Mouse (Mus musculus) midbrain, embryonic 10.5 days (tissue): ENCODE measurements around the gene Enthd1. TPM values are rescaled to one million over a fixed set of nuclear protein-coding genes. Genes with fewer than 3 reads are reported as not detected.

Source experiments
- DNase-seq: peaks from one replicate; pipeline ENCODE4 v3.0.0-alpha.2; 2017; ENCODE audit warnings: low spot score
- H3K27ac ChIP-seq: fragments of 300-500 bp; sonication (generic); replicated peaks from 2 replicates; pipeline ENCODE4 v1.5.1; 2016; ENCODE audit warnings: mild to moderate bottlenecking
- H3K27me3 ChIP-seq: fragments of 300-500 bp; sonication (generic); 2 replicates; pipeline ENCODE4 v1.6.1; 2016; ENCODE audit warnings: low read depth, mild to moderate bottlenecking; ENCODE audit not compliant: poor library complexity, severe bottlenecking
- H3K36me3 ChIP-seq: fragments of 300-500 bp; sonication (generic); 2 replicates; pipeline ENCODE4 v1.6.1; 2016; ENCODE audit warnings: mild to moderate bottlenecking, moderate library complexity
- H3K4me1 ChIP-seq: fragments of 300-500 bp; sonication (generic); 2 replicates; pipeline ENCODE4 v1.6.1; 2016
- H3K4me3 ChIP-seq: fragments of 300-500 bp; sonication (generic); 2 replicates; pipeline ENCODE4 v1.5.1; 2016; ENCODE audit warnings: mild to moderate bottlenecking, moderate library complexity
- H3K9me3 ChIP-seq: fragments of 300-500 bp; sonication (generic); replicated peaks from 2 replicates; pipeline ENCODE4 v1.6.1; 2016; ENCODE audit warnings: mild to moderate bottlenecking
- WGBS: fragments of 180-500 bp; shearing (Covaris S2); methylation state at CpG from one replicate; pipeline ENCODE4 v1.1.7; 2016; 5-methylcytosine and 5-hydroxymethylcytosine counted together
- polyA plus RNA-seq: library from polyadenylated mRNA; unstranded; fragments of >200 nt; fragmentation: Nextera tagmentation; extraction: Ambion mirVana; gene quantifications from 2 replicates; pipeline ENCODE4 v1.2.1, GENCODE M21; 2016

The Enthd1 gene
- polyA plus RNA-seq: not detected in 2 replicates

DNA sequence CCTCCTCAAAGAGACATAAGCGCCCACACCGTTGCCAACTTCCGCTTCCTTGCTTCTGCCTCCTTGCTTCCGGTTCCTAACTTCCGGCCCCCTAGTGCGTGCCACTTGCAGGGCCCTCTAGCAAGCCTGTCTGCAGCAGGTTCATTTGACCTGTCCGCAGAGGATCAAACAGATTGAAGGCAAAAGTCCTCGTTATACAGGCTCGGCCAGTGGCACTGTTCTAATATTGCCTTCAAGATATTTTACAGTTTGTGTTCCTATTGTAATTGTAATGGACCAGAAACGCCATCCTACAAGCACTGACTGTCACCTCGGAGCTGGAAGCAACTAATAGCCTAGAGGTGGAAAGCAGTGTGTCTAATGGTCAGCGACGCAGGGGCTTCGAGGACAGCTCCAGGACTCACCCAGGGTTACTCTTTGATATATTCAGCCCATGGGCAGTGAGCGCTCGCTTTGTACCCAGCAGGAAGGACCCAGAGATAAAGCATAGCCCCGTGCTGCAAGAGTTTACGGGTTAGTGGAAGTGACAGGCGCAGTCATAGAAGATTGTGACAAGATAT, at the start of gene Enthd1:
Gene Enthd1, minus strand, starts transcription at position 51 of the 560 bp plus-strand sequence.
- WGBS: 84% methylated on average over 19 of the region's 19 CpGs
- no peaks in the 10 kb centered on the region for H3K4me1 ChIP-seq
- DNase-seq: no peak
- no peaks in the 10 kb centered on the region for H3K36me3 ChIP-seq
- H3K9me3 ChIP-seq: no peaks in the 10 kb centered on the region
- no peak within 1 kb of the TSS for H3K4me3 ChIP-seq
- no peak within 1 kb of the TSS for H3K27ac ChIP-seq
- no peaks in the 10 kb centered on the region for H3K27me3 ChIP-seq

DNA sequence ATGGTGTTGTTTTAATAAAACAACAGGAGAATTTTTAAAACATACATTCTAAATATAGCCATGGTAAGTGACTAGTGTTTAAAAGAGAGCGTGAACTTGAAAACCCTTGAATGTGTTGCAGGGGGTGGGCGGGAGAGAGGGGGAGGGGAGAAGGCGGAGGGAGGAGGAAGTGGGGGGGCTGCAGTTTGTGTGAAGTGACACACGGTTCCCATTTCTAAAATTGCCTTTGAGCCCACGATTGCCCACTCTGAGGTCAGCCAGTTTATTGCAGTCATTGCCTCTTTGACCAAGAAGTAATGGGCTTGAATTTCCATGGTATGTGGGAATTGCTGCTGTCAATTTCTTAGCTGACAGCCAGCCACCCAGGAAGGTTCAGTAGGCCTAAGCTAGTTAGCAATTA, 48.9 kb upstream of the Enthd1 start:
- H3K27me3 ChIP-seq: peaks cover 33% of the 10 kb centered on the region
- 80% methylated on average over 5 of the region's 5 CpGs for WGBS
- peaks cover 29% of the 10 kb centered on the region for H3K4me1 ChIP-seq
- H3K27ac ChIP-seq: no peak overlapping the region
- no peak for DNase-seq
- H3K4me3 ChIP-seq: no peak overlapping the region
- no peaks in the 10 kb centered on the region for H3K36me3 ChIP-seq
- no peaks in the 10 kb centered on the region for H3K9me3 ChIP-seq

DNA sequence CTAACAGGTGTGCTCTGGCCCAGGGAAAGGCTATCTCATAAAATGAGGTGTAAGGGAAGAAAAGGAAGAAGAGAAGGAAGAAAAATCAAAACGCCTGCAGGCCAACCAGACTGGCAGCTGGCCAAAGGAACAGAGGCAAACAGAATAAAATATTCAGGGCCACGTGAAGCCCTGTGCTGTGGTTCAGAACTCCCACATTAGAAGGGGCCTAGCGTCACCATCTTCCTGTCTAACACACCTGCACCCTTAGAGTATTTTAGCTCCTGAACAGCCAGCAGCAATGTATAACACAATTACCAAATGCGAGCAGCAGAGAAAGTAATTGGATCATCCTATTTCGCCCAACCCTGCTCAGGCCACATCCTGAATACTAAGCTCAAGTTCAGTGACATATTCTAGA, 46.5 kb upstream of the Enthd1 start:
- Histone ChIP-seq H3K4me3 (no peak overlapping the region), H3K4me1 (peaks cover 29% of the 10 kb centered on the region), H3K9me3 (no peaks in the 10 kb centered on the region), H3K27ac (no peak overlapping the region), H3K27me3 (peaks cover 19% of the 10 kb centered on the region), H3K36me3 (no peaks in the 10 kb centered on the region)
- WGBS: 87% methylated on average over 5 of the region's 5 CpGs
- no peak for DNase-seq

DNA sequence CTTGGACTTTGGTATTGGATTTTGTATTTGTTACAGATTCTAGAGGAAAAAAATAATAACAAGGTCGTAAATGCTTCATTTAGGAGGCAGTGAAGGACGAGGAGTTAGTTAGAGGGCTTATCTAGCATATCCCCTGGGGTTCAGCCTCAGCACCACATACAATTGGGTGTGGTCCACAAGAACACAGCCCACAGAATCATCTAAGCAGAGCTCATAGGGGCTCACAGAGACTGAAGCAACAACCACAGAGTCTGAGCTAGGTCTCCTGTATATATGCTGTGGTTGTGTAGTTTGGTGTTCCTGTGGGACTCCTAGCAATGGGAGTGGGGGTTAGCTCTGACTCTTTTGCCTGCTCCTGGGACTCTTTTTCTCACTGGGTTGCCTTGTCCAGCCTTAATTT, 45.4 kb upstream of the Enthd1 start:
- no peak overlapping the region for H3K27ac ChIP-seq
- DNase-seq: no peak
- no peaks in the 10 kb centered on the region for H3K9me3 ChIP-seq
- no peak overlapping the region for H3K4me3 ChIP-seq
- 75% methylated on average over 2 of the region's 2 CpGs for whole genome bisulfite sequencing
- H3K4me1 ChIP-seq: peaks cover 18% of the 10 kb centered on the region
- no peaks in the 10 kb centered on the region for H3K36me3 ChIP-seq
- peaks cover 10% of the 10 kb centered on the region; the same call in 1 of the 2 replicates for H3K27me3 ChIP-seq

DNA sequence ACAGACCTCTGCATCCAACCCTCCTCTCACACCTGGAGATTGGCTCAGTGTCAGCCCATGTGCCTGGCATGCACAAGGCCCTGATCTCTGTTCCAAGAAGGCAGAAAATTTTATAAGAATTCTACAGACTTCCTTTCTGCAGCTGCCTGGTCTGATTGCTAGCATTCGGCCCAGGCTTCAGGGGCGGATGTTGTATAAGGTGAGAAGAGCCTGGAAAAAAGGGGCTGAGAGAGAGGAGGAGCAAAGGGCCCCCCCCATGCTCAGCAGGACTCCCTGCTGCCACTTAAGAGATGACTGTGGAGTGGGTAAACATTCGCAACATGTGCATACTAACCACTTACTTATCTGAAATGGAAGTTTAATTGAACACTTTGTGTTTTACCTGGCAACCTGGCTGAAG, 43.0 kb upstream of the Enthd1 start:
- Histone ChIP-seq H3K9me3 (no peaks in the 10 kb centered on the region), H3K4me1 (0 out of 2 replicates have a peak, but pooled peaks cover under 1% of the 10 kb centered on the region), H3K27ac (no peak overlapping the region), H3K36me3 (no peaks in the 10 kb centered on the region), H3K4me3 (no peak overlapping the region), H3K27me3 (no peaks in the 10 kb centered on the region)
- DNase-seq: no peak
- whole genome bisulfite sequencing: 81% methylated on average over 3 of the region's 3 CpGs

DNA sequence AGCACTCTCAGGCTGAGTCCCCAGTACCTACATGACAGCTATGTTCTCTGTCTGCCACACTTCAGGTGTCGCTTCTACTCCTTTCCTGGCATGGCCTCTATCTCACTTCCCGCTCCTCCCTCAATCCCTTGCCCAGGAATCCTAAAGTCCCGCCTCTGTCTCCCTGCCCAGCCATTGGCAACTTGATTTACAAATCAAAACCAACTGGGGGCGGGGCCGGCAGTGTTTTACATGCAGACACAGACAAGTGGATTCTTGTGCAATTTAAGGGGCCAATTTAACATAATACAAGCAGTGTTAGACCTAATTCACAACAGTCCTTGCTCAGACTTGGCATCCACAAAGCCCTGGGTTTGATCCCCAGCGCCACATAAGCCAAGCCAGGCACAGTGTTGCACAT, 39.1 kb upstream of the Enthd1 start:
- Histone ChIP-seq H3K27me3 (0 out of 2 replicates have a peak, but pooled peaks cover 5% of the 10 kb centered on the region), H3K4me3 (no peak overlapping the region), H3K9me3 (no peaks in the 10 kb centered on the region), H3K4me1 (peaks cover 18% of the 10 kb centered on the region), H3K27ac (no peak overlapping the region), H3K36me3 (no peaks in the 10 kb centered on the region)
- 87% methylated on average over 6 of the region's 6 CpGs for WGBS
- no peak for DNase-seq

DNA sequence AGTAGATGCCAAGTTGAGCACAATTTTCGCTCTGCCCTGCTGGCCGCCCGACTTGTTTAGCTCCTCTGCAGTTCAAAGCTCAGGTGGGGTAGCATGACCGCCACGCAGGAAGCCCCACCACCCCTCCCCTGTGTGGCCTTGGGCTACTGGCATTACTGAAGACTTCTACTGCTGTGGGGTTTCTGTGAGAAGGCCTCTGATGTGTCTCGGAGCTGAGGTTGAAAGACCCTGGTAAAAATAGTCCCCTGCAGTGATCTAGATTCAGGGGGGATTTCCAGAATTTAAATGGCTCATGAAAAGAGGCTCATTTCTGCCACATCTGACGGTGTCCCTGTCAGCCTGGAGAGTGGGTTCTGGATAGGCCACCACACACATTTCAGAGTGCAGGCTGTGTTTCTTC, 37.5 kb upstream of the Enthd1 start:
- Histone ChIP-seq H3K4me3 (no peak overlapping the region), H3K9me3 (no peaks in the 10 kb centered on the region), H3K27ac (no peak overlapping the region), H3K36me3 (no peaks in the 10 kb centered on the region), H3K27me3 (0 out of 2 replicates have a peak, but pooled peaks cover 5% of the 10 kb centered on the region), H3K4me1 (peaks cover 21% of the 10 kb centered on the region)
- WGBS: 66% methylated on average over 7 of the region's 7 CpGs
- DNase-seq: no peak

DNA sequence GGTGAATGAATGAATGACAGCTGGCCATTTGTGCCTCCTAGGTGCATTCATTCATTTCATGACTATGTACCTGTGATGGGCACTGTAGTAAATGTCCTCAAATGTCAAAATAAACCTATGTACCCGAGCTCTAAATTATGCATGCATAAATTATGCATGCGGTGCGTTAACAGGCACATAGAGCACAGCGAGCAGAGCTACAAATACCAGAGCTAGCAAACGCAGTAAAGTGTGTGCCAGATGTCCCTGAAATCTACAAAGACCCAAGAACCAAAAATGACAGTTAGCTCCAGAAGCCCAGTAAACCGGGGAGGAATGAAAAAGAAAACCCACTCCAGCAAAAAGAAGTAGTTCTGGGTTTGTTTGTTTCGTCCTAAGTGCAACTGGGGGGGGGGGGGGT, 36.5 kb upstream of the Enthd1 start:
- no peaks in the 10 kb centered on the region for H3K9me3 ChIP-seq
- no peaks in the 10 kb centered on the region for H3K36me3 ChIP-seq
- 0 out of 2 replicates have a peak, but pooled peaks cover 5% of the 10 kb centered on the region for H3K27me3 ChIP-seq
- no peak overlapping the region for H3K4me3 ChIP-seq
- WGBS: 70% methylated on average over 7 of the region's 7 CpGs
- H3K4me1 ChIP-seq: peaks cover 21% of the 10 kb centered on the region
- no peak overlapping the region; the same call in 1 of the 2 replicates for H3K27ac ChIP-seq
- DNase-seq: no peak

DNA sequence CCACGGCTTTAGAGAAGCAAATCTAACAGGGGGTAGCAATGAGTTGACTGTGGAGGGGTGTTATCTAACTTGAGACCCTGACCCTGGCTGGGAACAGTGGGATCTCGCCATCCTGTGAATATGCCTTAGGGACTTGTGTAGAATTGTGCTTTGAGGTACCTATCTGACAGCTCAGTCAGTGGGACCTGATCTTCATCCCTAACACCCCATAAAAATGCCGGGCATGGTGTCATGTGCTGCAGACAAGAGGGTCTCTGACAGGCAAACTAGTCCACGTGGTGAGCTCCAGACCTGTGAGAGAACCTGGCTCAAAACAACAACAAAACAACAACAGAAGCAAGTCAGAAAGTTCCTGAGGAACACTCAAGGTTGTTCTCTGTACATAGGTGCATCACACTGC, 34.9 kb upstream of the Enthd1 start:
- no peak for DNase-seq
- 87% methylated on average over 4 of the region's 4 CpGs for WGBS
- no peaks in the 10 kb centered on the region for H3K9me3 ChIP-seq

DNA sequence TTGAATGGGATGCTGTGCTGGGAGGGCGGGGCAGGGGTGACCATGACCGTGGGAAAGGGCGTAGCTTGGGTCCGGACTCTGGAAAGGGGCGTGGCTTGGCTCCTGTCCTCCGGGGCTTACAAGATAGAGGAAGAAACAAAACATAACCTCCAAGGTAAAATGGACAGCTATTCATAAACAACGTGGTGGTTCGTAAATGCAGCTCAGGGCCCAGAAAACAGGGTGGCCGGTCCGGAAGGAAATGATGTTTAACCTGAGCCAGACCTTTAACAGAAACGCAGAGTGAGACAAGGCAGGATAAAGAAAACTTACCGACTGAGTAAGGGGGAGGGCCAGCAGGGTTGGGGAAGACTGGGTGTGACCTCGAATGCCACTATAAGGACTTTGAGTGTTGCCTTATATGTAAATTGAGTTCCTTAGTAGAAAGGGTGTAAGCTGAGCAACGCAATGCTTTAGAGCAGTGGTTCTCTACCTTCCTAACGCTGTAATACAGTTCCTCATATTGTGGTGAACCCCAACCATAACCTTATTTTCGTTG, 34.3 kb upstream of the Enthd1 start:
- DNase-seq: no peak
- no peaks in the 10 kb centered on the region for H3K9me3 ChIP-seq
- no peaks in the 10 kb centered on the region for H3K36me3 ChIP-seq
- H3K4me1 ChIP-seq: peaks cover 28% of the 10 kb centered on the region
- WGBS: 61% methylated on average over 16 of the region's 16 CpGs
- no peak overlapping the region for H3K4me3 ChIP-seq
- H3K27me3 ChIP-seq: 0 out of 2 replicates have a peak, but pooled peaks cover 5% of the 10 kb centered on the region
- H3K27ac ChIP-seq: no peak overlapping the region

More for the DNA sequence above, 34.9 kb upstream of the Enthd1 start:
- Histone ChIP-seq H3K27ac (no peak overlapping the region), H3K4me3 (no peak overlapping the region), H3K4me1 (peaks cover 28% of the 10 kb centered on the region), H3K36me3 (no peaks in the 10 kb centered on the region), H3K27me3 (0 out of 2 replicates have a peak, but pooled peaks cover 5% of the 10 kb centered on the region)

DNA sequence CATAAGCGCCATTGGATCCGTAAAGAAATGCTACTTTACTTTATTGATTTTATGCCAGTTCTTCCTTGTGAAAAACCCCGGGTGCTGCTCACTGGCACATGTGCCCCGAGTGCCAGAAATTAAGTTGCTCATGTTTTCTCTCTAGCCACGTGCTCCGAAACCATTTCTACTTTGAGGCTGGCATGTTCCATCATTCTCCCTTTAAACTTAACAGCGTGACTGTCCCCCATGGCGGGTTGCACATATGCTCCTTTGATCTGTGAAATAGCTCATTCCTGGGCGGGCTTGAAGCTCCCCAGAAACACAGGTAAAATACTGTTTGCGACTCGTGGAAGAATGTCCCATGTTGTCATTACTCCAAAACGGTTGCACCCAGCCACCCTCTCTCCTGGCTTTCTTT, 33.8 kb upstream of the Enthd1 start:
- WGBS: 81% methylated on average over 12 of the region's 12 CpGs

DNA sequence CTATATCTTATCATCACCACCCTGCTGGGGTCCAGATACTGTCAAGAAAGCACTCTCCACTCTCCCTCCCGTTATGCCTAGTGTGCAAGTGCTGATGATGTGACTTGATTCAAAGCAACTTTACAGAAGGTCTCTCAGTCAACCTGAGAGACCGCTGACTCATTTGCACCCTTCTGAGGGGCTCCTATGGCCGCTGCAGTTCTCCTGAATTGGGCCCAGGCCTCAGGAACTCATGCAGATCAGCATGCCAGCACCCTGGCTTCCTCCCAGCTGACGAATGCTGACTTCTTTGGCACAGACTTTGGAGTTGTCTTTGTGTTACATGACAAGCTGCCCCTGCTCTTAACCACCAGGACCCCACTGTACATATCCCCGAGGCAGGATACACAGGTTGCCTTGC, 28.9 kb upstream of the Enthd1 start:
- no peaks in the 10 kb centered on the region for H3K36me3 ChIP-seq
- no peak overlapping the region for H3K4me3 ChIP-seq
- WGBS: 79% methylated on average over 5 of the region's 5 CpGs

More for the DNA sequence above, 33.8 kb upstream of the Enthd1 start:
- Histone ChIP-seq H3K4me3 (no peak overlapping the region), H3K9me3 (no peaks in the 10 kb centered on the region), H3K4me1 (peaks cover 28% of the 10 kb centered on the region), H3K36me3 (no peaks in the 10 kb centered on the region), H3K27me3 (0 out of 2 replicates have a peak, but pooled peaks cover 5% of the 10 kb centered on the region), H3K27ac (no peak overlapping the region)
- DNase-seq: no peak

DNA sequence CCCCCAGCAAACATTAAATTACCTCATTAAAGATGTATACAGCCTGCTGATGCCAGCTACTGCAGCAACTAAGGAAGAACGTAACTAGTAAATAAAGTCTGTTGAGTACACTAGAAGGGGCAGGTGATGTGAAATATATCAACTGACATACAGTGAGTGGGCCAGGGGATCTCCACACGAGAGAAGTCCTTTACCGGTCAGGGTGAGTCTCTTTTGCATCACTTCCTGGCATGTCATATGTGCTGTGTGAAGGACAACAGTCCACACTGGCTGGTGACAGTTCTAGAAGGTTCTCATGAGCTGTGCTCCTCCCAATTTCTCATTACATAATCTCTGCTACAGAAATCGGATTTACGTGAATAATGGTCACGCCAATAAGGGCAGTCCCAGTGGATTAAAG, 27.8 kb upstream of the Enthd1 start:
- Histone ChIP-seq H3K4me3 (no peak overlapping the region), H3K4me1 (peaks cover 7% of the 10 kb centered on the region), H3K27me3 (no peaks in the 10 kb centered on the region), H3K36me3 (no peaks in the 10 kb centered on the region), H3K27ac (no peak overlapping the region), H3K9me3 (no peaks in the 10 kb centered on the region)
- no peak for DNase-seq
- WGBS: 91% methylated on average over 6 of the region's 6 CpGs

More for the DNA sequence above, 28.9 kb upstream of the Enthd1 start:
- no peaks in the 10 kb centered on the region for H3K9me3 ChIP-seq
- H3K27me3 ChIP-seq: no peaks in the 10 kb centered on the region
- no peak overlapping the region for H3K27ac ChIP-seq
- H3K4me1 ChIP-seq: peaks cover 8% of the 10 kb centered on the region
- DNase-seq: no peak
